Mouse (Mus musculus) activated CD4-positive, CD25-positive, alpha-beta regulatory T cell (primary cell): ENCODE data around the gene Catsper1. TPM values are rescaled to one million over a fixed set of nuclear protein-coding genes. Genes with fewer than 3 reads are reported as not detected.

Experiments
- polyA plus RNA-seq, 2 experiments: library from polyadenylated mRNA; unstranded; fragments of 100-300 nt; shearing (Covaris generic); gene quantifications; one replicate each; pipeline ENCODE4 v1.2.1; 2017

Catsper1 gene
- under 1 TPM in 1 of 2 experiments, not detected in 1; 0.07 TPM for polyA plus RNA-seq

DNA sequence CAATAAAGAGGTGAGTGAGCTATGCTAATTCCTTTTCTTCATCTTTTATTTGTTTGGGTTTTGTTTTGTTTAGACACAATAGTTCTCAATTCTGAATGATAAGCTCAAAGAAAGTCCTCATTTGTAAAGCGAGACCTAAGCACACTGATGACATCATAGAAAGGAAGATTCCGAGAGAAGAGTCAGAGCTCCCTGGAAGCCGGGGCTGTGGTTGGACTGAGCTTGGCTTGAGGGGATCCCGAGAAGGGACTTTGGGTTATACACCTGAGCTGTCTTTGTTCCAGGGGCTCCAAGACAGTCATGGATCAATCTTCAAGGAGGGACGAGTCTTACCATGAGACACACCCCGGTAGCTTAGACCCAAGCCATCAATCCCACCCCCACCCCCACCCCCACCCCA, at the start of gene Catsper1:
Catsper1 (plus strand) TSS at position 301 of the 400 bp plus-strand sequence.

DNA sequence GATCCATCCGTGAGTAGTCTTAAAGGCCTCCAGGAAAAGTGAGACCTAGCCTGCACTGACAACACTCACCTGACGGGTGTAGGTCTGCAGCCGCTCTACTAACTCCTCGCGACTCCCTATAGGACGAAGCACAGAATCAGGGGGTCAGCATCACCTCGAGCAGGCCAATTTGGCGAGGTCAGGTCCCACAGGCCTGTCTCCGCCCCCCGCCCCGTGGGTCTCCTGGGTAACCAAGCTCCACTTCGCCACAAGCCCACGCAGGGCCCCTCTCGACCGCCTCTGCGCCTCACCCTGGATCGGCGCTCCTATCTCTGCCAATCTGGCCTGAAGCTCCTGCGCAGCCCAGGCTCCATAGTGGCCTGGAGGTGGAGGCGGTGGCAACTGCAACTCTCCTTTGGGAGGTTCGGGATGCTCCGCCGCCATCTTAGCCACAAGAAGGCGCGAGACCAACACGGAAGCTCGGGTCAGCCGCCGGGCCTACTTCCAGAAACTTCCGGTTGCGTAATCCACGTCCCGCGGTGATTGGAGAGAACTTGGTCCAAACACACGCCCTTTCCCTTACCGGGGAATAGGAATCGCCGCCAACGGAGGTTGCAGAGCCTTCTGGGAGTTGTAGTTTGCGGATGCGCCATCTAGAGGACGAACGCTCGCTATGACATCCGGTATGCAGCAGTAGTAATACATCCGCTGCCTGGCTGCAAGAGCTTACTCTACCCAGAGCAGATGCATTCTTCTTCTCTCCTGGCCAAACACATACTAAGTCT, 40.4 kb upstream of the Catsper1 start, which contains the start of gene Sf3b2:
Sf3b2 (minus strand) TSS at position 484 of the 764 bp plus-strand sequence.

DNA sequence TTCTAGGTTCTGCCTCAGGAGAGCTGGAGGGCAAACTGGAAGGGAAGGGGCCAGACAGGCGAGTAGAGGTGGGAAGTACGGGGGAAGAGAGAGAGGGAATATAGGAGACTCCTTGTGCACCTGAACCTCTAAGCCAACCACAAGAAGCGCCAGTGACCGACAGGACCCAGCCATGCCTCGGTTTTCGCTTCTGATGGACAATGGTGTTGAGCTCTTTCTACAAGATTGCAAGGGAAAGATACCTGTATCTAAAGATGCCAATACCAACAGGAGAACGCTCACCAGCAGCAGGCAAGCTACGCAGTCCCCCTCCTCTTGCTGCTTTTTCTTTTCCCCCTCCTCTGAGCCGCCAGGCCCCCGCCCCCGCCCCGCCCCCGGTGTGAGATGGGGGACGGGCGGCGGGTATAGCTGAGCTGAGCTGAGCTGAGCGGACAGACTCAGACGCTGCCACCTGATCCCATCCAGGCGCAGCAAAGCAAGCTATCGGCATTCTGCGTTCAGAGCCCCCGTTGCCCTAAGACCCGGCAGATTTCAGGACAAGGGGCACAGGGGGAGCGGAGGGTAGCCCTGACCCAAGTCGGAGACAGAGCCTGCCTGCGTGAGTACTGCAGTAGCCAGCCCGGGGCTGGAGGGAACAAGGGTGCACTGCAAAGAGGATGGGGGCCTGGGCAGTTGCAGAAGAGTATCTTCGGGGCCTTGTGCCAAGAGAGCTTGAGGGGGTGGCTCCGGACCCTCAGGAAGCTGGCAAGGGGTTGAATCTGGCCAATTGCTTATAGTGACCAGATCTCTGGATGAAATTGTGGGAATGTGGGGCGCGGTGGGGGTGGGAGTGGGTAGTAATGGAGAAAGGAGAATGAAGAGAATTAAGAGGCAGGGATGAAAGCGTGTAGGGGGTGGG, 37.4 kb upstream of the Catsper1 start, which contains the start of gene Gal3st3:
Gal3st3 (plus strand) TSS at position 429 of the 898 bp plus-strand sequence.

DNA sequence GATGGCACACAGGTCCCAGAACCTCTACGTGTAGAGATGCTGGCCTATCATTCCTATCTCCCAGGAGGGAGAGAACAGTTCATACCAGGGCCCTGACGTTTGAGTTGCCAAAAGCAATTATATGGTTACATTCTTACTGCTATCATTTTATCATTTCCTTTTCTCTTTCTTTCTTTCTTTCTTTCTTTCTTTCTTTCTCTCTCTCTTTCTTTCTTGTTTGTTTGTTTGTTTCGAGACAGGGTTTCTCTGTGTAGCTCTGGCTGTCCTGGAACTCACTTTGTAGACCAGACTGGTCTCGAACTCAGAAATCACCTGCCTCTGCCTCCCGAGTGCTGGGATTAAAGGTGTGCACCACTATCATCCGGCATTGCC, 13.9 kb downstream of the Catsper1 start, which contains the start of gene Cst6:
Cst6 (minus strand) TSS at position 73 of the 372 bp plus-strand sequence.

DNA sequence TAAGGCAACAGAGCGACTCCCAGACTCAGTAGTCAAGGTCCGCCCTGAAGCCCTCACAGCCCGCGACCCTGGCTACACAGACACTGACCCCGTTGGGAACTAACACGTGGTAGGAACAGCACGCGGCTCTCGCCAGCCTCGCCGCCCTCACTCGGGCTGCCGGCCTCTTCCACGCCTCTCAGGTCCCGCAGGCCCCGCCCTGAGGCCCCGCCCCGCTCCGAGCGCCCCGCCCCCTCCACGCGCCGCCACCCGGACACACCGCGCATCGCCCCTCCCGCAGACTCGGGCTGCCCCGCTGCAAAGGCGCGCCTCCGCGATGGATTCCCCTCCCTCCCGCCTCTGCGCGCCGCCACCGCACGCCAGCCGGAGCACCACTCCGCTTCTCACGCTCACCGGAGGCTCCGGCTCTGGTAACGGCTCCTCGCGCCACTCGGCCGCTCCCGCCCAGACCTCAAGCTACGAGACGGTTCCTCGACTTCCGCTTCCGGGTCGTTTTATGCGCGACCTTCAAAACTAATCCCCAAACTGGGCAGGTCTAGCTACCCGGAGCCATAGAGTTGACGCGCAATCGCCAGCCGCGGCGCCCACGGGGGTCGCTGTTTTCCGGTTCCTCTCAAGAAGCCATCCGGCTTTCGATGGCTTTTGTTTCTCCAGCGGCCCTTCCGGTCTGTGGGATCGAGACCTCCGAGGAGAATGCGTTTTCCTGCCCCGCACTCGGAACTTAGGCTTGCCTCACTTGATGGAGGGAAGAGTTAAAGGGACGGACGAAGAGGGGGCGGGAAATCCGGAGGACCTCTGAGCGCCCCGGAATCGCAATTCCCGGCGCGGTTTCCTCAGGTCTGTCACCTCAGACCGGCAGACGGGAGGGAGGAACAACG, 30.9 kb downstream of the Catsper1 start, which contains the start of gene Eif1ad:
Eif1ad (plus strand) TSS at position 567 of the 878 bp plus-strand sequence.

DNA sequence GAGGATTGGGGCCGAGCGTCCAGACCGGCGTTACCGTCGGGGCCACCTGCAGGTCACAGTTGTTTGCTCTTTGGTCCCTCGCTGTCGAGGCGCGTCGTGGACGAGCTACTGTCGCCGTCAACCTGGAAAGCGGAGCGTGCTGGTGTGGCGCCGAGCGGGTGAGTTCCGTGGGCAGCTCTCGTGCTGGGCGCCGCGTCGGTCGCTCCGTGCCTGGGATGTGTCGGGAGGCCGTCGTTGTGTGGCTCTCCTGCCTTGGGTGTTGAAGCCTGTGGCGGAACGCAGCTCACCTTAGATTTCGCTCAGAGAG, 31.5 kb downstream of the Catsper1 start, which contains the start of gene Banf1:
Banf1 (minus strand) TSS at position 116 of the 307 bp plus-strand sequence.

DNA sequence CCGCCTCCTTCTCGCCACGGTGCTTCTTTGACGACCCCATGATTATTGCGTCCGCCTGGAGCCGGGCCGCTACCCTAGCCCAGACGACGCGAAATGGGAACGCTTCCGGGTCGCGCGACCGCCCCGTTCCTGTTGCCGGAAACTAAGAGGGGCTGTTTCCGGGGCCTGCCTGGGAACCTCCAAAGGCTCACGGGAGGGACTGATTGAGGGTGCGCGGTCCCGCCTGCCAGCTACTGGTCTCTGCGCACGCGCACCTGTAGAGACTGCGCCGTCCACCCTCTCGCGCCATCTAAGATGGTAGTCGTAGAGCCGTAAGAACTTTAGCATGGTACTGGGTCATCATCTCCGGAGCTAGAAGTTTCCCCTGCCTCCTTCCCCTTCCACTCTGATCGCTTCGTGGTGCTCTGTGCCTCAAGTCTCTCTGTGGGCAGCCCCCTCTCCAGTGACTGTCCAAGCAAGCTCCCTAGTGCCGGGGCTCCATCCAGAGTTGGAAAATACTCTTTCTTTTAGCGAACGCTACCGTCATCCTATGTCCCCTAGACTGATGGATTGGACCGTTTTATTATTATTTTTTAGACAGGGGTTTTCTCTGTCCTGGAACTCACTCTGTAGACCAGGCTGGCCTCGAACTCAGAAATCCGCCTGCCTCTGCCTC, 53.2 kb downstream of the Catsper1 start, which contains the start of gene Sart1:
Sart1 (minus strand) TSS at position 116 of the 655 bp plus-strand sequence.

Other genes starting within 250 kb of the Catsper1 start
- 10 to 100 TPM; 48.8 to 50.8 TPM for gene Yif1a, start 247.2 kb upstream of the Catsper1 start, polyA plus RNA-seq
- gene Cnih2, start 237.2 kb upstream of the Catsper1 start, polyA plus RNA-seq: 1 to 10 TPM; 2.0 to 5.3 TPM
- gene Rab1b, start 228.7 kb upstream of the Catsper1 start, polyA plus RNA-seq: 100 to 1,000 TPM; 225 to 243 TPM
- gene Klc2, start 217.2 kb upstream of the Catsper1 start, polyA plus RNA-seq: 1 to 10 TPM; 2.6 to 4.1 TPM
- gene Pacs1, start 62.6 kb upstream of the Catsper1 start, polyA plus RNA-seq: 100 to 1,000 TPM in 1 of 2 experiments, 10 to 100 TPM in 1; 73.5 to 129 TPM
- 100 to 1,000 TPM; 293 to 325 TPM for gene Sf3b2, start 40.3 kb upstream of the Catsper1 start, polyA plus RNA-seq
- gene Gal3st3, start 37.4 kb upstream of the Catsper1 start, polyA plus RNA-seq: under 1 TPM; 0.10 to 0.39 TPM
- gene Cst6, start 13.8 kb downstream of the Catsper1 start, polyA plus RNA-seq: 1 to 10 TPM; 3.0 to 5.4 TPM
- gene Eif1ad, start 31.0 kb downstream of the Catsper1 start, polyA plus RNA-seq: 10 to 100 TPM; 51.1 to 61.3 TPM
- gene Banf1, start 31.4 kb downstream of the Catsper1 start, polyA plus RNA-seq: 100 to 1,000 TPM; 260 to 336 TPM
- gene Sart1, start 53.0 kb downstream of the Catsper1 start, polyA plus RNA-seq: 100 to 1,000 TPM; 177 to 178 TPM
- 1 to 10 TPM in 1 of 2 experiments, under 1 TPM in 1; 0.94 to 1.5 TPM for gene Tsga10ip, start 66.8 kb downstream of the Catsper1 start, polyA plus RNA-seq
- gene Drap1, start 89.2 kb downstream of the Catsper1 start, polyA plus RNA-seq: 100 to 1,000 TPM; 175 to 253 TPM
- 10 to 100 TPM; 35.9 to 38.9 TPM for gene AI837181, start 89.4 kb downstream of the Catsper1 start, polyA plus RNA-seq
- gene Fosl1, start 111.8 kb downstream of the Catsper1 start, polyA plus RNA-seq: under 1 TPM in 1 of 2 experiments, not detected in 1; 0.10 TPM
- 10 to 100 TPM; 10.6 to 11.9 TPM for gene Ccdc85b, start 122.2 kb downstream of the Catsper1 start, polyA plus RNA-seq
- gene Fibp, start 124.9 kb downstream of the Catsper1 start, polyA plus RNA-seq: 100 to 1,000 TPM; 135 to 140 TPM
- gene Ctsw, start 132.8 kb downstream of the Catsper1 start, polyA plus RNA-seq: 100 to 1,000 TPM; 166 to 186 TPM
- 1 to 10 TPM; 1.6 to 3.1 TPM for gene Efemp2, start 138.2 kb downstream of the Catsper1 start, polyA plus RNA-seq
- gene Mus81, start 152.7 kb downstream of the Catsper1 start, polyA plus RNA-seq: 10 to 100 TPM; 56.5 to 60.6 TPM
- 1,000 to 10,000 TPM; 4,073 to 4,463 TPM for gene Cfl1, start 154.7 kb downstream of the Catsper1 start, polyA plus RNA-seq
- under 1 TPM in 1 of 2 experiments, not detected in 1; 0.22 TPM for gene 1700020D05Rik, start 168.0 kb downstream of the Catsper1 start, polyA plus RNA-seq
- gene Snx32, start 174.8 kb downstream of the Catsper1 start, polyA plus RNA-seq: 10 to 100 TPM; 10.7 to 22.0 TPM
- under 1 TPM in 1 of 2 experiments, not detected in 1; 0.57 TPM for gene Ovol1, start 224.9 kb downstream of the Catsper1 start, polyA plus RNA-seq
- 10 to 100 TPM; 11.7 to 22.5 TPM for gene Ap5b1, start 232.3 kb downstream of the Catsper1 start, polyA plus RNA-seq